Mouse (Mus musculus): ENCODE measurements around the gene Cplx3.

- TF ChIP-seq POLR2A (IDR thresholded peaks at IDR 0.05; ENCODE audit: low read depth, low read length) (no peak), CTCF (IDR thresholded peaks at IDR 0.05; ENCODE audit: extremely low read depth, insufficient read length, insufficient replicate concordance, low read depth, low read length) (no peak)
These were observed 1.2 kb downstream of the Cplx3 start for GRCm38 (mm10) chr9:57604875-57605274.

Data from small intestine, adult 2 months (tissue).